Comparison of ENCODE assay signal across 13 mouse cellular contexts in the genomic region with DNA sequence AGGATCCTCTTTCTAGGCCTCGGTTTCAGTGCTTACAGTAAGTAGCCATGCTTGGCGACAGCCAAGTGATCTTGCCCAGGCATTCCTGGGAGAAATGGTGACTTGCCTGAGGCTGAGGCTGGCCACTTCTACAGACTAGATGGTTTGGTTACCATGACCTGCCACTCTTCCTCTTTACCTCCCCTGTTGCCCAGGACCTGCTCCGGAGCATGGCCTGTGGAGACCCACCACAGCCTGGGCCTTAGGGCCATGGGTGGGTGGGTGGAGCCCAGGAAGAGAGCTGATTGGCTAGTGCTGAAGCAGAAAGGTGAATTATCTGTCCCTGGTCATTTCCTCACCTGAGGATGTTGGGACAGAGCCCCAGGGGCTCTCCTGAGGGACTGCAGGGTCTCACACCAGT. TPM values are rescaled to one million over a fixed set of nuclear protein-coding genes. Genes with fewer than 3 reads are reported as not detected.
DNase-seq lines count a peak whose midpoint lies in the region; ATAC-seq and TF ChIP-seq lines count a peak whose summit lies in the region.
"Had no signal": no experiment of that assay in that cellular context is flagged by ENCODE, and none has a peak within 500 bp of the region (broad histone marks: within the 10 kb centered on the region; RNA-seq: fewer than 3 reads in every experiment).

No protein-coding gene starts in this region.

- whole genome bisulfite sequencing in heart, embryonic 15.5 days: 77% methylated on average over 3 of the region's 3 CpGs
- 83% methylated on average over 3 of the region's 3 CpGs for WGBS in lung, embryonic 16.5 days
- WGBS in limb, embryonic 12.5 days: 72% methylated on average over 3 of the region's 3 CpGs

- no peak for ATAC-seq in heart, embryonic 15.5 days (replicated peaks; ENCODE audit: insufficient number of reproducible peaks, insufficient read depth, low FRiP score, low read depth)
- no peak for ATAC-seq in lung, embryonic 16.5 days (ENCODE audit: low read depth)
- no peak for ATAC-seq in limb, embryonic 12.5 days (ENCODE audit: insufficient number of reproducible peaks, insufficient read depth, low FRiP score, low TSS enrichment, low read depth)
- ATAC-seq: activated CD4-positive, CD25-positive, alpha-beta regulatory T cell, adult 4 months had no signal

- no peak overlapping the region for H3K9ac ChIP-seq in heart, embryonic 15.5 days
- H3K9ac ChIP-seq in lung, embryonic 16.5 days (ENCODE audit: low read length): no peak overlapping the region
- H3K9ac ChIP-seq in ES-E14 (ENCODE audit: insufficient read depth, low read depth, low read length, poor library complexity, severe bottlenecking): no peak overlapping the region
- H3K9ac ChIP-seq in limb, embryonic 12.5 days (replicated peaks): no peak overlapping the region
- H3K9ac ChIP-seq: hindbrain, embryonic 13.5 days; neural tube, embryonic 12.5 days had no signal

- in situ Hi-C loops in ES-E14 (cut with MboI; ENCODE audit: low sequenced_read_pairs in 2 of 2, unreplicated experiment in 2 of 2): no loop called here

- intact Hi-C loops in heart, postnatal 25 days (cut with DNase I): loop anchor here (2.0 kb wide), 1 partner anchor 129 kb away; no protein-coding TSS in a partner anchor

- no peaks in the 10 kb centered on the region for H3K27me3 ChIP-seq in heart, embryonic 15.5 days
- no peaks in the 10 kb centered on the region for H3K27me3 ChIP-seq in lung, embryonic 16.5 days (ENCODE audit: control insufficient read depth, insufficient read depth, low read depth, low read length)
- peaks cover 7% of the 10 kb centered on the region; the same call in 1 of the 2 replicates for H3K27me3 ChIP-seq in limb, embryonic 12.5 days

- H3K9me3 ChIP-seq in heart, embryonic 15.5 days (replicated peaks): no peaks in the 10 kb centered on the region
- H3K9me3 ChIP-seq in lung, embryonic 16.5 days (ENCODE audit: control insufficient read depth, low read length): no peaks in the 10 kb centered on the region
- H3K9me3 ChIP-seq in ES-E14 (ENCODE audit: control insufficient read depth, insufficient read depth, low read depth, low read length): no peaks in the 10 kb centered on the region
- no peaks in the 10 kb centered on the region for H3K9me3 ChIP-seq in limb, embryonic 12.5 days
- H3K9me3 ChIP-seq: hindbrain, embryonic 13.5 days; neural tube, embryonic 12.5 days had no signal

- H3K4me2 ChIP-seq in heart, embryonic 15.5 days: no peak overlapping the region
- H3K4me2 ChIP-seq in lung, embryonic 16.5 days (ENCODE audit: low read depth, low read length): no peak overlapping the region
- no peak overlapping the region for H3K4me2 ChIP-seq in limb, embryonic 12.5 days
- H3K4me2 ChIP-seq: liver, embryonic 11.5 days had no signal

- no peak for DNase-seq in heart, postnatal 25 days (ENCODE audit: low spot score)
- no peak for DNase-seq in lung, postnatal 10 days
- DNase-seq in ES-E14 (ENCODE audit: low read depth, low spot score): no peak
- DNase-seq in ovary, adult 18-20 months (ENCODE audit: low spot score): no peak
- DNase-seq: cerebellum, adult 18-20 months had no signal

- peaks cover 52% of the 10 kb centered on the region for H3K4me1 ChIP-seq in heart, embryonic 15.5 days (replicated peaks)
- peaks cover 33% of the 10 kb centered on the region for H3K4me1 ChIP-seq in lung, embryonic 16.5 days (replicated peaks; ENCODE audit: control insufficient read depth, insufficient read depth, low read length)
- peaks cover 12 to 51% of the 10 kb centered on the region in 2 experiments for H3K4me1 ChIP-seq in ES-E14 (ENCODE audit: control insufficient read depth in 2 of 2, insufficient read depth in 2 of 2, low read length in 2 of 2, poor library complexity in 1 of 2)
- peaks cover 63% of the 10 kb centered on the region for H3K4me1 ChIP-seq in limb, embryonic 12.5 days (replicated peaks)

- no peaks in the 10 kb centered on the region for H3K36me3 ChIP-seq in heart, embryonic 15.5 days
- H3K36me3 ChIP-seq in lung, embryonic 16.5 days (ENCODE audit: control insufficient read depth, insufficient read depth, low read length): no peaks in the 10 kb centered on the region
- H3K36me3 ChIP-seq in ES-E14 (ENCODE audit: control insufficient read depth, insufficient read depth, low read length, poor library complexity, severe bottlenecking): no peaks in the 10 kb centered on the region
- H3K36me3 ChIP-seq in limb, embryonic 12.5 days: no peaks in the 10 kb centered on the region
- H3K36me3 ChIP-seq: hindbrain, embryonic 13.5 days; neural tube, embryonic 12.5 days had no signal

- no peak overlapping the region for H3K4me3 ChIP-seq in heart, embryonic 15.5 days
- H3K4me3 ChIP-seq in lung, embryonic 16.5 days (ENCODE audit: low read length): no peak overlapping the region
- no peak overlapping the region for H3K4me3 ChIP-seq in ES-E14 (ENCODE audit: insufficient read depth in 1 of 2, low read depth in 1 of 2, low read length in 2 of 2, poor library complexity in 1 of 2, severe bottlenecking in 1 of 2)
- no peak overlapping the region for H3K4me3 ChIP-seq in limb, embryonic 12.5 days (replicated peaks)
- H3K4me3 ChIP-seq: hindbrain, embryonic 13.5 days; neural tube, embryonic 12.5 days had no signal

- peak overlapping the region; percentile 59; the same call in 1 of the 2 replicates for H3K27ac ChIP-seq in heart, embryonic 15.5 days
- peak overlapping the region; percentile 28; the same call in 1 of the 2 replicates for H3K27ac ChIP-seq in lung, embryonic 16.5 days (ENCODE audit: low read length)
- peak overlapping the region; percentile 74 for H3K27ac ChIP-seq in ES-E14 (ENCODE audit: insufficient read depth, low read depth, low read length, poor library complexity, severe bottlenecking)
- H3K27ac ChIP-seq in limb, embryonic 12.5 days: peak overlapping the region; percentile 51; the same call in 1 of the 2 replicates
- H3K27ac ChIP-seq: hindbrain, embryonic 13.5 days; neural tube, embryonic 12.5 days had no signal

TF ChIP-seq in ES-E14, 5 proteins besides CTCF, POLR2A, EP300 and RAD21:
- TF ChIP-seq HCFC1 (IDR thresholded peaks at IDR 0.05; ENCODE audit: borderline replicate concordance, insufficient read depth, low read length): no peak
- TF ChIP-seq CHD2 (IDR thresholded peaks at IDR 0.05; ENCODE audit: low read depth, low read length): no peak
- TF ChIP-seq ZNF384 (IDR thresholded peaks at IDR 0.05; ENCODE audit: low read depth, low read length): no peak

RNA-seq across cellular contexts. Expression of a gene that starts 8.3 kb away (rescaled TPM):
- polyA plus RNA-seq in heart, embryonic 15.5 days (2015; fragmentation: Nextera tagmentation; extraction: Ambion mirVana): 1.3 and 2.1 TPM in 2 replicates
- total RNA-seq in heart, postnatal 25 days (2021): 1 to 10 TPM in 1 of 2 experiments, under 1 TPM in 1; 0.78 to 1.0 TPM
- polyA plus RNA-seq in lung, embryonic 16.5 days (2015; fragmentation: Nextera tagmentation; extraction: Ambion mirVana): 0.77 and 0.88 TPM in 2 replicates
- 1.3 and 1.7 TPM in 2 replicates for total RNA-seq in ES-E14 (2012; rRNA removed)
- polyA plus RNA-seq in limb, embryonic 12.5 days (2016; fragmentation: Nextera tagmentation; extraction: Ambion mirVana): 0.92 and 0.95 TPM in 2 replicates
- total RNA-seq: gastrocnemius, postnatal 25 days had no signal
